ENCODE assay signal across 8 mouse cellular contexts in the genomic region with DNA sequence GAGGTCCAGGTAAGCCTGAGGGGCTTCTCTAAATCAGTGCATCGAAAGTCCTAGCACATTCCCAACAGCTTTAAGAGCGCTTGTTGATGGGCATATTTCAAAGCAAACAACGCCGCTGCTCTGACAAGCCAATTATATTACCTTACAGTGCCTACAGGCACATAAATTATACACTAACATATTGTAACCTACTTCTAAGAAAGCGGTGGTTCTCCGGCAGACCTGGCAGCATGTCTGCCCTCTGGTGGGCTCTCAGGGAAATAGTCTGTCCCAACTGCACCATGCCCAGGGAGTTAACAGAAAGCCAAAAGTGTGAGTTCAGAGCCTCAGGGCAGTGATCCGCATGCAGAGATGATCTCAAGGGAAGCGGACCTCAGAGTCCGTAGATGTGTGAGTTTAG.
A peak's percentile ranks its signal among the peaks of the same experiment; 100 is the strongest.
DNase-seq lines count a peak whose midpoint lies in the region; ATAC-seq and TF ChIP-seq lines count a peak whose summit lies in the region.

No protein-coding gene starts in this region.

- no peak for ATAC-seq in G1E (ENCODE audit: extremely low read depth, insufficient number of reproducible peaks, low FRiP score, poor library complexity, severe bottlenecking)
- peak; percentile 86 for ATAC-seq in forebrain, embryonic 15.5 days (replicated peaks)
- peak; percentile 58 for ATAC-seq in kidney, embryonic 15.5 days (replicated peaks; ENCODE audit: low FRiP score)
- ATAC-seq in limb, embryonic 14.5 days (ENCODE audit: low FRiP score, low read depth) = peak; percentile 57; the same call in 1 of the 2 replicates
- ATAC-seq in neural tube, embryonic 13.5 days (ENCODE audit: low read depth) = peak; percentile 67

- TF ChIP-seq POLR2A in limb, embryonic 14.5 days (IDR thresholded peaks at IDR 0.05; ENCODE audit: borderline replicate concordance, extremely low read depth, insufficient read depth, insufficient read length) = no peak

- H3K9me3 ChIP-seq in G1E (replicated peaks) = no peaks in the 10 kb centered on the region
- no peaks in the 10 kb centered on the region for H3K9me3 ChIP-seq in forebrain, embryonic 15.5 days
- no peaks in the 10 kb centered on the region for H3K9me3 ChIP-seq in kidney, embryonic 15.5 days (replicated peaks)
- H3K9me3 ChIP-seq in limb, embryonic 14.5 days (ENCODE audit: control insufficient read depth, low read length) = no peaks in the 10 kb centered on the region
- H3K9me3 ChIP-seq in neural tube, embryonic 13.5 days = no peaks in the 10 kb centered on the region

- H3K9ac ChIP-seq in forebrain, embryonic 15.5 days (replicated peaks) = no peak overlapping the region
- H3K9ac ChIP-seq in kidney, embryonic 15.5 days = no peak overlapping the region
- no peak overlapping the region for H3K9ac ChIP-seq in limb, embryonic 14.5 days (ENCODE audit: low read depth, low read length, severe bottlenecking)
- no peak overlapping the region for H3K9ac ChIP-seq in neural tube, embryonic 13.5 days

- 39% methylated on average over 9 of the region's 9 CpGs for WGBS in forebrain, embryonic 15.5 days
- WGBS in kidney, embryonic 15.5 days = 20% methylated on average over 9 of the region's 9 CpGs
- WGBS in limb, embryonic 14.5 days = 19% methylated on average over 9 of the region's 9 CpGs
- WGBS in neural tube, embryonic 13.5 days = 34% methylated on average over 9 of the region's 9 CpGs

- no peaks in the 10 kb centered on the region for H3K36me3 ChIP-seq in G1E (replicated peaks)
- H3K36me3 ChIP-seq in forebrain, embryonic 15.5 days = no peaks in the 10 kb centered on the region
- no peaks in the 10 kb centered on the region for H3K36me3 ChIP-seq in kidney, embryonic 15.5 days
- no peaks in the 10 kb centered on the region for H3K36me3 ChIP-seq in limb, embryonic 14.5 days (ENCODE audit: control insufficient read depth, insufficient read depth, low read length)
- H3K36me3 ChIP-seq in neural tube, embryonic 13.5 days = no peaks in the 10 kb centered on the region

- TF ChIP-seq CTCF in G1E (IDR thresholded peaks at IDR 0.05; ENCODE audit: low read depth, low read length) = peak; percentile 32; the same call in 1 of the 2 replicates

- peaks cover 7% of the 10 kb centered on the region for H3K4me1 ChIP-seq in G1E (ENCODE audit: insufficient read depth, low read depth, low read length)
- 0 out of 2 replicates have a peak, but pooled peaks cover 9% of the 10 kb centered on the region for H3K4me1 ChIP-seq in forebrain, embryonic 15.5 days
- 0 out of 2 replicates have a peak, but pooled peaks cover 2% of the 10 kb centered on the region for H3K4me1 ChIP-seq in kidney, embryonic 15.5 days
- H3K4me1 ChIP-seq in limb, embryonic 14.5 days (ENCODE audit: control insufficient read depth, insufficient read depth, low read length) = no peaks in the 10 kb centered on the region
- peaks cover 5% of the 10 kb centered on the region for H3K4me1 ChIP-seq in neural tube, embryonic 13.5 days (replicated peaks)

- H3K27me3 ChIP-seq in G1E (ENCODE audit: insufficient read depth, low read length) = peaks cover 24% of the 10 kb centered on the region
- no peaks in the 10 kb centered on the region for H3K27me3 ChIP-seq in forebrain, embryonic 15.5 days
- H3K27me3 ChIP-seq in kidney, embryonic 15.5 days = peaks cover 6% of the 10 kb centered on the region; the same call in 1 of the 2 replicates
- no peaks in the 10 kb centered on the region for H3K27me3 ChIP-seq in limb, embryonic 14.5 days (ENCODE audit: control insufficient read depth, insufficient read depth, low read length)
- H3K27me3 ChIP-seq in neural tube, embryonic 13.5 days = no peaks in the 10 kb centered on the region

- no peak overlapping the region for H3K4me2 ChIP-seq in forebrain, embryonic 15.5 days (replicated peaks)
- 0 out of 2 replicates have a peak overlapping the region, but pooled peaks have one; percentile 30 for H3K4me2 ChIP-seq in kidney, embryonic 15.5 days
- H3K4me2 ChIP-seq in limb, embryonic 14.5 days (replicated peaks; ENCODE audit: low read depth, low read length, severe bottlenecking) = peak overlapping the region; percentile 27
- H3K4me2 ChIP-seq in neural tube, embryonic 13.5 days = 0 out of 2 replicates have a peak overlapping the region, but pooled peaks have one; percentile 20

- no peak overlapping the region for H3K27ac ChIP-seq in forebrain, embryonic 15.5 days (replicated peaks)
- H3K27ac ChIP-seq in kidney, embryonic 15.5 days = no peak overlapping the region
- H3K27ac ChIP-seq in limb, embryonic 14.5 days (replicated peaks; ENCODE audit: low read depth, low read length) = no peak overlapping the region
- H3K27ac ChIP-seq in neural tube, embryonic 13.5 days (replicated peaks) = no peak overlapping the region

- H3K4me3 ChIP-seq in G1E (ENCODE audit: low read depth, low read length) = no peak overlapping the region
- no peak overlapping the region for H3K4me3 ChIP-seq in forebrain, embryonic 15.5 days
- no peak overlapping the region for H3K4me3 ChIP-seq in kidney, embryonic 15.5 days (replicated peaks)
- H3K4me3 ChIP-seq in limb, embryonic 14.5 days (replicated peaks; ENCODE audit: low read length) = no peak overlapping the region
- no peak overlapping the region for H3K4me3 ChIP-seq in neural tube, embryonic 13.5 days

- DNase-seq in A20 (ENCODE audit: low read depth, low spot score) (peak; percentile 53), G1E (ENCODE audit: low spot score) (peak; percentile 11)
- DNase-seq in cerebellum, adult 18-20 months = peak; percentile 49 to 64
- DNase-seq in limb, embryonic 14.5 days (ENCODE audit: low spot score) = peak; percentile 64
- DNase-seq in yolk sac, embryonic 10.5 days (ENCODE audit: low spot score) = no peak
